Mouse (Mus musculus): ENCODE measurements at regions not wholly inside any gene's neighbourhood (a gene's known extent, or its start where the extent isn't known, plus 50 kb on each side); places are given as distances from the start of the nearest gene placed in this dataset.

DNA sequence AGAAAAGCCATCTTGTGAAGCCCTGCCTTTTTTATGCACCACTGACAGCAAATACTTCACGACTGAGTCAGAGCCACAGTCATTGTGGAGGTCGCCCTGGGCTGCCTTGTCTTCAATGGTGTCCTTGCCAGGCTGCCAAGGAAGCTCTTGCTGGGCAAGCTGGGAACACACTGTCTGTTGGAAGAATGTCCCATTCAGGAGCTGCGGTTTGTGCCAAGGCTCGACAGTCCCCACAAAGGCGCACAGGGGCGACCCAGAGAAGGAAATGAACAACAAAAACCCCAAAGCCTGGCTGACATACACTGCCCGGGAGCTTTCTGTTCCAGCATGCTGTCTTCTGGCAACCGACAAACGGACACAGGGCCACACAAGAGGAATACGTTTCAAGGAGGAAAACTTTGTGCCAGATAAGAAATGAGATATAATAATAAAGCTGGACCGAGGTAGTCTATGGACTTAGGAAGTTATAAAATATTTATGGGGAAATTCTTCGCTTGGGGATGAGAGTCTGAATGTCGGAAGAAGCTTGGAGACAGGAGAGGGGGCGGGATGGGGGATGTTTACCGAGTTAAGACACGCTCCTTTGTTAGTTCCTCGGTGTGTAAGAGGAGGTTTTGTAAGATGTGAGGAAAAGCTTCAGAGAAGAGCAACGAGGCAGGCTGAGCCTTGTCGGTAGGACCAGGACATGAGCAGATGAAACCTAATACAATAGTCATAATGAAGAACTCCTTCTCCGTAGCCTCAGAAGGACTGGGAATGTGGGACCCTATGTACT lies 261.5 kb downstream of the Fzd1 start:
- peak; percentile 25 for DNase-seq

DNA sequence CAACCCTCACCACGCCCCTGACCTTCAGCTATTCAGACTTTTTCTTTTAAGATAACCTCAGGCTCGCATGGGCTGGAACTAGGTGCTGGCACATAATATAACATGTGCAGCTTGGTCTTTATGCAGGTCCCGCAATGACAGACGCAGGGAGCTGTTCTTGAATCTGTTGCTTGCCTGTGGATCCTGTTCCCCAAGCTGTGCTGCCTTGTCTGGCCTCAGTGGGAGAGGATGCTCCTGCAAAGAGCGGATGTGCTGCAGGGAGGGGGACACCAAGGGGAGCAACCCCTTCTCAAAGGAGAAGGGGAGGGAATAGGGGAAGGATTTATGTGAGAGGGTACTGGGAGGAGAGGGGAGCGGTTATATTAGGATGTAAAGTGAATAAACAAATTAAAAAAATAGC lies 262.4 kb downstream of the Fzd1 start:
- no peak for DNase-seq

DNA sequence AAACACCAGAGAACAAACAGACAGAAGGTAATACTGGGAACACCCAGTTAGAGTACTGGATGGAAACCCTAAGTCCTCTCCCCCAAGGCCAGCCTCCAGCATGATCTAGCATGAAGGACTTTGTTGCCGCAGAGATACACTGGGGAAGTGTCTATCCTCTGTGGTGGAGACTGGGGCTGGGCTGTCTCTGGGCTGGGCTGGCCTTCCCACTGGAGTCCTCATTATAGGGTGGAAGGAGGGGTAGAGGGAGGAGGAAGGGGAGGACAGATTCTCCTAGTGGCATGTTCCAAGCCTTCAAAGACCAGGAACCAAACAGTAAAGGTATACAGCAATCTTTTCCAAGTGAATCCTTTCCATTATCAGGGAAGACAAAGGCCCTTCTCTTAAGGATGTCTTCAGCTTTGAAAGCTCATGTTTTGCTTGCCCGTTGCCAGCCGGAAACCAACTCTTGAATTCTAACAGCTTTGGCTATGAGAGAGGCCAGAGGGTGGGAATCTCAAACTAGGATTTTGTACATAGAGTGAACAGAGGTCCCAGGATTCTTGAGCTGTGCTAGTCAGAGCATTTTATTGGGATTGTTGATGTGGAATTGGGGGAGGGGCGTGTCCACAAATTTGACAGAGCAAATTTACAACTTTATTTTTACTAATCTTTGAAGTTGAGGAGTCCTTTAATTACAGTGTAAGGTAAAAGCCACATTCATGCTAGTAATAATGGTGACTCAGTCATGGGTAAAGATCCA lies 271.3 kb downstream of the Fzd1 start:
- no peak for DNase-seq

DNA sequence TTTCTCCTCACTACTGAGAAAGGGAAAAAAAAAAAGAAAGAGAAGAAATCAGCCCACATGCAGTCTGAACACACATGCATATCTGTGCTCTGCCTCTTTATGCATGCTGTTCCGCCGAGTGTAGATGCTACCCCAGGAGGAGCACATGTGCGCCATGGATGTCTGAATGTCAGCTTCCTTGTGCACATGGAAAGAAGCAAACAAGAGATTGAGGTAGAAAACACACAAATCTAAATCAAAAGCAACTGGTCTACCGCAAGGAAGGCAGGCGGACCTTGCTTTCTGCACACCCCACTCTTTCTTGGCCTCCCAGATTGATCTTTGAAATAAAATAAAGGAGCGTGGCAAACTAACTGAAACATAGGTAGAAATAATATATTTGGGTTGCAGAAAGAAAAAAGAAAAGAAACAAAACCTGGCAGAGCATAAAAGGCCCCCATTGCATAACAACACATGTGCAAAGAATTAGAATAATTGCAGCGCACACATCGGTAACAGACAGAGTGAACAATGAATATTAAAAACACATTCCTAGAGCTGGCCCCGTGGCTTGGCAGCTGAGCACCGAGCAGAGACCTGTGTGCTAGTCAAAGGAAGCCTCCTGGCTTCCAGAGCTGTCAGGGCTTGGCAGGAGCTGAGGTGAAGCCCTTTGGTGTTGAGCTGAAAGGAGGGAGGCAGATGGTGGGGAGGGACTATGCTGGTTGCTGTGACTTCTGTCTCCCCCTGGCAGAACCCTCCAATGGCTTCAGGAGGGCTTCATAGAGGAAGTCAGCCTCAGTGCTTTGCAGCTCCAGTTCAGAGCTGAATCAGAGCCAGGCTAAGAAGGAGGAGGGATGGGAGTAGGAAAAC lies 272.1 kb downstream of the Fzd1 start:
- DNase-seq = peak; percentile 12

DNA sequence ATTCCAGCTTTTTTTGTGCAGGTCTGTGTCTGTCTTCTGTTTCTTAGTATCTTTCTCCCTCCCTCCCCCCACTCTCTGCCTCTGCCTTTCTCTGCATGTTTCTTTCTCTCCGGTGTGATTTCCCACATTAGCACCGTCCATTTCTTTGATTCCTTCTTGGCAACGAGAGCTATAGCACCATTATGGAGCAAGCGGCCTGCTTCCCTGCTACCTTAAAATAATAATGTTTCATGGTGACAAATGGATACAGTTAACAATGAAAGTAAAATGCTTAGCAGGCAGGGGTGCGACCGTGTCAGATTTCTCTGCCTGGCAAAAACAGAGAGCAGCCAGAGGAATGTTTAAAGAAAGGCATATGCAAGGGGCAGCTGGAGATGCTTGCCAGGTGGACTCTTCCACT lies 273.1 kb downstream of the Fzd1 start:
- DNase-seq = no peak

DNA sequence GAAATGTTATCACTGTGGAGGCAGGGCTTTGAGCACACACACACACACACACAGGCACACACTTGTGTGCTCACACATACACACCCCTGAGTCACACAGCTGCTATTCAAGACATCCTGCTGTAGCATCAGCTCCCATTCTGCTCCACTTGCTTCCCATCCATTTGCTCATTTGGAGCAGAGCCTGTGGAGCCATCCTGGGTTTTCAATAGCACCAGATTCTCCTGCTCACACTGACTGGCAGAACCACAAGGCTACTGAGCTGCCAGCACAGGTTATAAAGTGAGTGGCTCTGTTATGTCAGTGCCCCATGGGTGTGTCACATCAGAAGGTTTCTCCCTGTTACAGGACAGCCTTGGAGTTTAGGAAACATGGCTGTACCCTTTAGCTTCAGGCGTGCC lies 273.7 kb downstream of the Fzd1 start:
- DNase-seq = no peak

DNA sequence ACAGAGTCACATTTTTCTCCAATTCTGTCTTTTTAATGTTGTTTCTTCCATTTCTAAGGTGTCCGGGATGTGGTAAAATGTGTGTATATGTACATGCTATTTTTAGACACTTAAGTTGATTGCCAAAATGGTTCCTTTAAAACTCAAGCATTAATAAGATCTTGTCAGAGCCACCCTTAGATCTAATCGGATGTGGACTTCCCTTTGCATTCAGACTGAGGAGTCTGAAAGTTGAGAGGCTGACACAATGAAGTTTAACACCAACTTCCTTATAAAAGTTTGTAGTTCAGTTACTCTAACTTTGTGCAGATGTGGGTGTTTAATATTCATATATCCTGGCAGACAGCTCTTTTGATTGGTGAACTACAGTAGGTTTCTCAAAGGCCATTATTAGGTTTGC lies 282.1 kb downstream of the Mterf1b start:
- DNase-seq = no peak

Measured in right cerebral cortex, postnatal 14 days (tissue).